Mouse (Mus musculus) myocyte (in vitro differentiated cells): ENCODE measurements around the gene Gm28230.

ENCODE experiments used
- CEBPB ChIP-seq: IDR thresholded peaks from 2 replicates; pipeline ENCODE4 v1.6.1; 2011; ENCODE audit warnings: mild to moderate bottlenecking, moderate library complexity; ENCODE audit not compliant: poor library complexity, insufficient read depth, severe bottlenecking
- E2F4 ChIP-seq: IDR thresholded peaks from one replicate; pipeline ENCODE4 v1.6.1; 2011; ENCODE audit warnings: mild to moderate bottlenecking, control low read depth, moderate library complexity; ENCODE audit not compliant: insufficient read depth
- MAX ChIP-seq: IDR thresholded peaks from one replicate; pipeline ENCODE4 v1.6.1; 2011; ENCODE audit warnings: low read depth, mild to moderate bottlenecking, control low read depth
- POLR2A ChIP-seq: IDR thresholded peaks from one replicate; pipeline ENCODE4 v1.6.1; 2011; ENCODE audit warnings: low read depth, mild to moderate bottlenecking, control low read depth, moderate library complexity; ENCODE audit not compliant: insufficient read length
- REST ChIP-seq: IDR thresholded peaks from one replicate; pipeline ENCODE4 v1.6.1; 2011; ENCODE audit warnings: mild to moderate bottlenecking, control low read depth, moderate library complexity; ENCODE audit not compliant: insufficient read depth, insufficient read length
- SRF ChIP-seq: IDR thresholded peaks from one replicate; pipeline ENCODE4 v1.6.1; 2011; ENCODE audit warnings: low read depth; ENCODE audit not compliant: control insufficient read depth, insufficient read length
- TCF12 ChIP-seq: IDR thresholded peaks from one replicate; pipeline ENCODE4 v1.6.1; 2011; ENCODE audit warnings: mild to moderate bottlenecking, control low read depth; ENCODE audit not compliant: poor library complexity, insufficient read depth, severe bottlenecking
- USF1 ChIP-seq: IDR thresholded peaks from one replicate; pipeline ENCODE4 v1.6.1; 2011; ENCODE audit warnings: low read depth, mild to moderate bottlenecking, control low read depth, moderate library complexity

DNA sequence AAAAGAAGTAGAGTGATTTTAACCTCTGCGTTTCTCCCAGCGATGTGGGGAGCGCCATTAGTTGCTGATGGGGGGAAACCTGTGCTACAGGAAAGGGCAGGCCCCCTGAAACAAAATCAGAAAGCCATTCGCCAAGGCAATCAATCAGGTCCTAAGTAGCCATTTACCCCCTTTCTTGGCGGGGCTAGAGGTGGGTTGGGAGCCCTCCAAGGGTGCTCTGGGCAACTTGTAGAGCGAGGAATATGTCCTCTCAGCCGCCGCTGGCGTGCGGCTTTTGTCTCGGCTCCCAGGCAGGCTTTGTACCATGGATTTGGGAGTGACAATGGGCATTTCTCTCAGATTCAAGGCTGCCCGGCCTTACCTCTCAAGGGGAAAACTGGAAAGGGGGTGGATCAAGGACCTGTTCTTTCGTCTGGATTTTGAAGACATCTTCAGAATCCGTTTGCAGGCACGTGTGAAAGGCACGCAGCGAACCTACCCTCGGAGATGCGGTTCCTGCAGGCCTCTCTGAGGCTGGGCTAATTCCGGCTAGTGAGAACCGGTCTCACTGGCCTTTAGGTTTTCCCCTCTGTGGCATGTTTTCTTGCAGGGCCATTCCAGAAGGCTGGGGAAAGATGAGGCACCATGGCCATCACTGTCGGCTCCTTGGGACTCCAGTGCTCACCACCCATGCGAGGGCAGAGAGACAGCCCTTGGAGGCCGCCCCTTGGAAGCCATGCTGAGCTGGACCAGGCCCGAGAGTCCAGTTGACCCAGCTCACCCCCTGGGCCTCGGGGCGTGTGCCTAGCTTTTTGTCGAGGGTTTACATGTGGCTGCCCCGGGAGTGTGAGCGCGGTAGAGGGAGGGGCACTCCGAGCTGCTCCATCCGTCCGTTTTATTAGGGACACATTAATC lies 29.8 kb upstream of the Gm28230 start:
- TF ChIP-seq MAX, result no peak
- no peak for TF ChIP-seq USF1
- TF ChIP-seq CEBPB, result no peak
- no peak for TF ChIP-seq POLR2A
- no peak for TF ChIP-seq TCF12
- TF ChIP-seq E2F4, result no peak
- no peak for TF ChIP-seq SRF
- no peak for TF ChIP-seq REST
